Mouse (Mus musculus) hindbrain, embryonic 13.5 days (tissue): ENCODE data around the gene Selenoh. TPM values are rescaled to one million over a fixed set of nuclear protein-coding genes. Genes with fewer than 3 reads are reported as not detected.

Source experiments
- ATAC-seq: fragments of 200-750 bp; cut with Nextera tagmentation; 2 replicates; pipeline ENCODE4 v1.8.0; 2017; ENCODE audit warnings: moderate TSS enrichment; ENCODE audit not compliant: low FRiP score
- H3K27ac ChIP-seq: fragments of 300-500 bp; sonication (generic); 2 replicates; pipeline ENCODE4 v1.5.1; 2015; ENCODE audit warnings: inconsistent platforms, mild to moderate bottlenecking, moderate library complexity
- H3K27me3 ChIP-seq: fragments of 300-500 bp; sonication (generic); 2 replicates; pipeline ENCODE4 v1.6.1; 2015; ENCODE audit warnings: mild to moderate bottlenecking, inconsistent platforms
- H3K36me3 ChIP-seq: fragments of 300-500 bp; sonication (generic); 2 replicates; pipeline ENCODE4 v1.6.1; 2015; ENCODE audit warnings: mild to moderate bottlenecking, inconsistent platforms
- H3K4me1 ChIP-seq: fragments of 300-500 bp; sonication (generic); replicated peaks from 2 replicates; pipeline ENCODE4 v1.6.1; 2015; ENCODE audit warnings: inconsistent platforms
- H3K4me2 ChIP-seq: fragments of 300-500 bp; sonication (generic); 2 replicates; pipeline ENCODE4 v1.6.1; 2015; ENCODE audit warnings: inconsistent platforms, mild to moderate bottlenecking, moderate library complexity
- H3K4me3 ChIP-seq: fragments of 300-500 bp; sonication (generic); 2 replicates; pipeline ENCODE4 v1.5.1; 2015; ENCODE audit warnings: mild to moderate bottlenecking, inconsistent platforms
- H3K9ac ChIP-seq: fragments of 300-500 bp; sonication (generic); 2 replicates; pipeline ENCODE4 v1.6.1; 2015; ENCODE audit warnings: mild to moderate bottlenecking, inconsistent platforms
- H3K9me3 ChIP-seq: fragments of 300-500 bp; sonication (generic); 2 replicates; pipeline ENCODE4 v1.6.1; 2016; ENCODE audit warnings: inconsistent platforms
- WGBS: fragments of 180-500 bp; shearing (Covaris S2); methylation state at CpG from one replicate; pipeline ENCODE4 v1.1.7; 2015; 5-methylcytosine and 5-hydroxymethylcytosine counted together
- polyA plus RNA-seq: library from polyadenylated mRNA; unstranded; fragments of >200 nt; fragmentation: Nextera tagmentation; extraction: Ambion mirVana; gene quantifications from 2 replicates; pipeline ENCODE4 v1.2.1, GENCODE M21; 2015

Selenoh gene
- polyA plus RNA-seq, 1 experiment from 2014 or later: 217 TPM

DNA sequence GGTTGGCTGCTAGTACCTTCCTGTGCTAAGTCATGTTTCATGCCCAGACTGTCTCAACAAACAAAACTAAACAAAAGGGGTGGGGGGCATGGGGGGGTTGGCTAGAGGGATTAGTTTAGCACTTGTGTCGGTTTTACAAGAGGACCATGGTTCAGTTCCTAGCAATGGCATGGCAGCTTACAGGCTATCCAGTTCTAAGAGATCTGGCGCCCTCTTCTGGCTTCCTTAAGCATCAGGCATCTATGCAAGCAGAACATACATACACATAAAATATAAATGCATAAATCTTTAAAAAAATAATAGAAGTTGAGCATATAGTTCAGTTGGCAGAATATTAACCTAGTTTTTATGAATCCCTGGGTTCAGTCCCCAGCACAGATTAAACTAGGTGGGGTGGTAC, 7.7 kb downstream of the Selenoh start:
- Histone ChIP-seq H3K4me3 (no peak overlapping the region), H3K9me3 (no peaks in the 10 kb centered on the region), H3K9ac (no peak overlapping the region), H3K4me2 (no peak overlapping the region), H3K36me3 (peaks cover 8% of the 10 kb centered on the region), H3K4me1 (no peaks in the 10 kb centered on the region), H3K27ac (no peak overlapping the region), H3K27me3 (no peaks in the 10 kb centered on the region)
- WGBS: 31% methylated on average over 2 of the region's 2 CpGs
- no peak for ATAC-seq

DNA sequence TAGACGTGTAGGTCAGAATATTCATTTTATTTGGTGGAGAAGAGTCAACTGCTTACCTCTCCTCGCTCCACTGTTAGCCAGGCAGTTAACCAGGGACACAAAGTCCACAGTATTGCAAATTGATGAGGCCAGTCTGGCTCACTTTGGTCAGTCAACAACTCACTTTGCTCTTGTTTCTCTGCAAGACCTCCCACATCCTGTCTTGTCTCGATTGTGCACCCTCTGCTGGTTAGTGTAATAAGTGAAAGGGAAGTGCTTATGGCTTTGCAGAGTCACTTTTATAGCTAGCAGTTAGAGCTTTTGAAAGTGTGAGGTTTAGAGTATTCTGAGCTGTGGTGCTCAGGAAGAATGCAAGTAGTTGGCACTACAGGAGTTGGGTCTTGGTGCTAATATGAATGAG, 10.3 kb downstream of the Selenoh start:
- H3K27ac ChIP-seq: no peak overlapping the region
- no peak overlapping the region for H3K4me2 ChIP-seq
- 72% methylated on average over 3 of the region's 3 CpGs for WGBS
- no peaks in the 10 kb centered on the region for H3K4me1 ChIP-seq
- no peak overlapping the region for H3K9ac ChIP-seq
- no peaks in the 10 kb centered on the region for H3K27me3 ChIP-seq
- ATAC-seq: no peak
- H3K36me3 ChIP-seq: no peaks in the 10 kb centered on the region
- no peak overlapping the region for H3K4me3 ChIP-seq
- H3K9me3 ChIP-seq: no peaks in the 10 kb centered on the region

DNA sequence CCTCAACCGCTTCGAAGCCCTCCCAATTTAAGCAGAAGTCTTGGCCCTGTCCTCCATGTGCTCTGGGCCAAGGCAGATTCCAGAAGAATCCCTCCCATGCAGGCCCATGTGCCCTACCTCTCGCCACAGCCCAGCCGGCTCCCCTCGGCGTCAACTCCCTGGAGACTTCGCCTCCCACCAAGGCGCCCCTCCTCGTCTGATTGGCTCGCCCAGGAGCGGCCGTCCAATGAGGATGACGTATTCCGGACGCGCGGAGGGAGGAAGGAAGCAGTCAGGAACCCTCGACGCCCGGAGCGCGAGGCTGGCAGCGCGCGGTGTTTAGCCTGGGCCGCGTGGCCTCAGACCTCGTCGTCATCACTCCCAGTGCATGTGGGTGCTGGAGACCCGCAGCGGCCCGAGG, 11.8 kb downstream of the Selenoh start, which contains the start of gene Btbd18:
Gene Btbd18, plus strand, starts transcription at position 274 of the 400 bp plus-strand sequence.
- no peak within 1 kb of the TSS for H3K4me2 ChIP-seq
- H3K4me1 ChIP-seq: no peaks in the 10 kb centered on the region
- H3K4me3 ChIP-seq: no peak within 1 kb of the TSS
- 94% methylated on average over 32 of the region's 32 CpGs for WGBS
- H3K36me3 ChIP-seq: no peaks in the 10 kb centered on the region
- ATAC-seq: no peak
- no peaks in the 10 kb centered on the region for H3K9me3 ChIP-seq
- no peak within 1 kb of the TSS for H3K9ac ChIP-seq
- H3K27ac ChIP-seq: no peak within 1 kb of the TSS
- no peaks in the 10 kb centered on the region for H3K27me3 ChIP-seq

DNA sequence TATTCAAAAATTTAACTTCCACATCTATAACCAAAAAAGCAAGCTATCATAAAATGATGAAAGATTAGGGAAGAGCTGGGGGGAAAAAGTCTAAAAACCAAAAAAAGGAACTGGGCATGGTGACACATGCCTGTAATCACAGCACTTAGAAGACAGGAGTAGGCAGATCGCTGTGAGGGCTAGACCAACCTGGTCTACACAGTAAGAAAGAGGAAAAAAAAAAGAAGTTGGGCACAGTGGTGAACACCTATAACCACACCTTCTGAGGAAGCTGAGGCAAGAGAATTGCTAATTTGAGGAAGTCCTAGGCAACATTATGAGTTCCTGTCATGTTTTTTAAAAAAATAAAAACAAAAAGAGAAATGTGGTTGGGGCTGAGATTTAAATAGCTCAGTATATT, 14.7 kb downstream of the Selenoh start:
- ATAC-seq: no peak
- H3K4me1 ChIP-seq: no peaks in the 10 kb centered on the region
- H3K4me3 ChIP-seq: no peak overlapping the region
- H3K27me3 ChIP-seq: no peaks in the 10 kb centered on the region
- no peaks in the 10 kb centered on the region for H3K36me3 ChIP-seq
- no peak overlapping the region for H3K9ac ChIP-seq
- H3K9me3 ChIP-seq: no peaks in the 10 kb centered on the region
- H3K4me2 ChIP-seq: no peak overlapping the region
- H3K27ac ChIP-seq: no peak overlapping the region
- 59% methylated on average over 1 of the region's 1 CpGs for WGBS

DNA sequence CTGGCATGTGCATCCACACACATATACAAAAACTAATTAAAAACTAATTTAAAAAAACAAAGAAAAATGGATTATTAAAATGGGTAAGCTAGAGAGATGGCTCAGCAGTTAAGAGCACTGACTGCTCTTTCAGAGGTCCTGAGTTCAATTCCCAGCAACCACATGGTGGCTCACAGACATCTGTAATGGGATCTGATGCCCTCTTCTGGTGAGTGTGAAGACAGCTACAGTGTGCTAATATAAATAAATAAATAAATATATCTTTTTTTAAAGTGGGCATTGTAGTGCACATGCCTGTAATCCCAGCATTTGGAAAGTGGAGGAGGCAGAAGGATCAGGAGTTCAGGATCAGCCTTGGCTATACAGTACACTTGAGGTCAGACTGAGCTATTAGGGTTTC, 17.2 kb downstream of the Selenoh start:
- Histone ChIP-seq H3K27me3 (no peaks in the 10 kb centered on the region), H3K36me3 (no peaks in the 10 kb centered on the region), H3K4me3 (no peak overlapping the region), H3K9me3 (no peaks in the 10 kb centered on the region), H3K9ac (no peak overlapping the region), H3K4me1 (0 out of 2 replicates have a peak, but pooled peaks cover 3% of the 10 kb centered on the region), H3K4me2 (no peak overlapping the region), H3K27ac (no peak overlapping the region)
- ATAC-seq: no peak

DNA sequence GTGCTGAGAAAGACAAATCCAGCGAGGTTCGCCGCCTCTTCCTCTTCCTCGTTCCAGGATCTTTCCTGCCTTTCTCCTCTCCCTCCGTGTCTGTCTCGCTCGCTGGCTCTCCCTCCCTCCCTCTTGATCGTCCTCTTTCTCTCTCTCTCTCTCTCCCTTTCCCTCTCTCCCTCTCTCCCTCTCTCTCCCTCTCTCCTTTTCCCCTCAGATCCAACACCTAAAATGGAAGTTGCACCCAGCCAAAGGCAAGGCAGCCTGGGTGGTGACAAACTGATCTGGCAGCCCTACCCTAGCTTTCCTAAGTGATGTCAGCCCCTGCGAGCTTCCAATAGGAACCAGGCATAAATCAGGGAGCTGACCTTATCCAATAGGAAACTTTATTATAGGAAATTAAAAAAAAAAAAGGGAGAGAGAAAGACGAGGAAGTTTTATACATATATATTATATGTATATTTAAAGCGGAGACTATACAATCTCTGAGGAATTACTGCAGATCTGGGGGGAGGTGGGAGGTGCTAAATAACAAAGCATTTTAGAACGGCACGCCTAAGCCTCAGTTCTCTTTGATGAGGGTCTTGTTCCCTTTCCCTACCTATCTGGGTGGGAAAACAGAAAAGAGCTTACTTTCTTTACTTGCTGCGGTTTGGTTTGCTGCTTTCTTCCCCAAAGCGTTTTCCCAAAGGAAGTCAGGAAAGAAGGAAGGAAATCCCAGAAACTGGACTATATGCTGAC, 19.9 kb downstream of the Selenoh start, which contains the start of gene Ctnnd1:
Gene Ctnnd1, minus strand, starts transcription at position 302 of the 732 bp plus-strand sequence.
- H3K9ac ChIP-seq: peak within 1 kb of the TSS; percentile 78
- H3K27me3 ChIP-seq: no peaks in the 10 kb centered on the region
- peak within 1 kb of the TSS; percentile 93 for H3K27ac ChIP-seq
- ATAC-seq: peak; percentile 94
- H3K4me3 ChIP-seq: peak within 1 kb of the TSS; percentile 63
- WGBS: under 1% methylated on average over 15 of the region's 15 CpGs
- H3K4me1 ChIP-seq: peaks cover 23% of the 10 kb centered on the region
- peak within 1 kb of the TSS; percentile 79 for H3K4me2 ChIP-seq
- H3K9me3 ChIP-seq: no peaks in the 10 kb centered on the region
- H3K36me3 ChIP-seq: no peaks in the 10 kb centered on the region

DNA sequence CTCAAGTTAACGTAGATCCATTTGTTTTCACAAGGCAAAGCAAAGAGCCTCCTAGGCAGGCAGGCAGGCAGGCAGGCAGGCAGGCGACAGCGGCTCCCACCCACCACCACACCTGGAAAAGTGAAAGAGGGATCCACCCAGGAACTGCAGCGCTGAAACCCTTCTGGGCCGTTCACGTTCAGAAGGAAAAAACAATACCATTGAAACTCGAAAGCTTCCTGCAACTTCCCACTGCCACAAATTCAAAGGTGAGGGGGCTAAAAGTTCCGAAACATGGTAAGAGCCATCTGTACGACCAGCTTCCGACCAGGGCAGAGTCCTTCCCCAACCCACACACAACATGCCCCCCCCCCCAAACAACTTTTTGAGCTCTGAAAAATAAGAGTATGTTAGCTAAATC, 20.9 kb downstream of the Selenoh start:
- Histone ChIP-seq H3K27me3 (no peaks in the 10 kb centered on the region), H3K9me3 (no peaks in the 10 kb centered on the region), H3K4me2 (peak overlapping the region; percentile 79), H3K4me3 (peak overlapping the region; percentile 63), H3K4me1 (peaks cover 23% of the 10 kb centered on the region), H3K36me3 (no peaks in the 10 kb centered on the region), H3K9ac (peak overlapping the region; percentile 78), H3K27ac (peak overlapping the region; percentile 56)
- under 1% methylated on average over 10 of the region's 10 CpGs for WGBS
- ATAC-seq: no peak

DNA sequence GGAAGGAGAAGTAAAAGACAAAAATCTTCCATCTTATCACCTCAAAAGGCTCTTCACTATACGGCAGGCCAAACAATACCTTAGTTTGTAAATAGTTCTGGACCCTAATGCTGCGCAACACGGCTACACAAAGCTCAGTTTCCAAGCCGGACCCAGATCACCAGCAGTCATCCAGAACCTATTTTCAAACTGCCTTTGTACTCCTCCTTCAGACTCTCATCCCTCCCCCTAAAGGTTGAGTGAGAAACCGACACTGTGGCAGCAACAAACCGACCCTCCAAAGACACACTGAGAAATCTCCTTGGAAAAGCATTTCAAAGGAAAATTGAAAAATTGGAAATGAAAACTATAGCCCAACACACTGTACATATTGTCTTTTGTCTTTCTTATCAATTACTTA, 22.2 kb downstream of the Selenoh start:
- H3K4me1 ChIP-seq: peaks cover 26% of the 10 kb centered on the region
- ATAC-seq: peak; percentile 48; the same call in 1 of the 2 replicates
- H3K9me3 ChIP-seq: no peaks in the 10 kb centered on the region
- H3K36me3 ChIP-seq: no peaks in the 10 kb centered on the region
- peak overlapping the region; percentile 58 for H3K27ac ChIP-seq
- 21% methylated on average over 6 of the region's 6 CpGs for WGBS
- peak overlapping the region; percentile 63 for H3K4me3 ChIP-seq
- H3K4me2 ChIP-seq: peak overlapping the region; percentile 79
- H3K27me3 ChIP-seq: no peaks in the 10 kb centered on the region
- H3K9ac ChIP-seq: peak overlapping the region; percentile 76

DNA sequence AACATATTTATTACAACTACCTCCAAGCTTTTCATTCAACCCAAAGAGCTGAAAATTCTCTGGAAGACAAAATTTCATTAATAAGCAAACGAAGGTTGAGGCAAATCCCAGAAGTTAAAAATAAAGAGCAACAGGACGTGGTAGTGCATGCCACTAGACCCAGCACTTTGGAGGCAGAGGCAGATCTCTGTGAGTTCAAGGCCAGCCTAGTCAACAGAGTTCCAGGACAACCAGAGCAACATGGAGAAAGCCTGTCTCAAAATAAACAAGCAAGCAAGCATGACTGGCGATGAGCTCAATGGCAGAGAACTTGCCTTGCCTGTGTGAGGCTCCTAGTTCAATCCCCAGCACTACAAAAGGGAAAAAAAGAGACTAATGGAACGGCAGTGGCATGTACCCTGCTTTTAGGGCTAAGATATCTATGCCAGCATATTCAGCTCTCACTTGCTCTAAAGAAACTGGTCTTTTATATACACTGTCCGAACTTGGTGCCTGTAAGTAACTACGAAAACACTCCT, 23.5 kb downstream of the Selenoh start:
- ATAC-seq: no peak
- H3K4me2 ChIP-seq: peak overlapping the region; percentile 79
- peaks cover 26% of the 10 kb centered on the region for H3K4me1 ChIP-seq
- H3K4me3 ChIP-seq: peak overlapping the region; percentile 63
- 0 out of 2 replicates have a peak overlapping the region, but pooled peaks have one; percentile 6 for H3K27ac ChIP-seq
- 94% methylated on average over 6 of the region's 6 CpGs for WGBS
- peak overlapping the region; percentile 76 for H3K9ac ChIP-seq
- H3K27me3 ChIP-seq: no peaks in the 10 kb centered on the region
- no peaks in the 10 kb centered on the region for H3K36me3 ChIP-seq
- H3K9me3 ChIP-seq: no peaks in the 10 kb centered on the region

DNA sequence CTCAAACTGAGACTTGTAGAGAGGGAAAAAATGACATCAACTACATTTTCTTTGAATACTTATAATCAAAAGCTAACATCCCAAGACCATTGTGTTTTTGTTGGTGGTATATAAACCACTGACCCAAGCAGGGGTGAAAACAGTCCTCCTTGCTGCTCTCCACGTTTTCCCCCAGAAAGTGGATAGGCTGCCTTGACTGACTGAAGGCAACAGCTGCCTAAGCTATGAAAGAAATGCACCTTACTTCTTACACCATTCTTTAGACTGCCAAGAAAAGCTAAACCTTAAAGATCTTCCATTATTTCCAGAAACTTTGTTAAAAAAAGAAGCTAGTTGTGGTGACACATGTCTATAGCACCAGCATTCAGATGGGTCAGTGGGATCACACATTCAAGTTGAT, 24.4 kb downstream of the Selenoh start:
- Histone ChIP-seq H3K4me1 (peaks cover 30% of the 10 kb centered on the region), H3K27me3 (no peaks in the 10 kb centered on the region), H3K4me2 (peak overlapping the region; percentile 79; the same call in 1 of the 2 replicates), H3K27ac (0 out of 2 replicates have a peak overlapping the region, but pooled peaks have one; percentile 2), H3K9me3 (no peaks in the 10 kb centered on the region), H3K36me3 (no peaks in the 10 kb centered on the region), H3K4me3 (no peak overlapping the region), H3K9ac (no peak overlapping the region)
- ATAC-seq: no peak
- WGBS: 88% methylated on average over 1 of the region's 1 CpGs

DNA sequence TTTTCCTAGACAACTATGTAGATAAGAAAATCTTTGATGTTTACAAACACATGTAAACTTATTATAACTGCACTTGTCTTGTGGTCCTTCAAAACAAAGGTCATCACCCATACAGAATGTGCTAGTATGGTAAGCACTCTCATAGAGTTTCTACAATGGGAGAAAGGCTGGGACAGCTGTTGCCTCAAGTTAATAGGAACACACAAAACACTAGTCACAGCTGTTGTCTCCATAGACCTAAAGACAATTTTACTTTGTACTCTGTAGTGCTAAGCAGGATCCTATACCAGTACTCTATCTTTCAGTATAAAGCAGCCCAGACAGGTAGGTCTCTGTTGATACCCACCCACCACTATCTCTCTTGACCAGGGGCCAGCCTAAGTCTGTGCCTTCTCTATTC, 29.7 kb downstream of the Selenoh start:
- no peaks in the 10 kb centered on the region for H3K9me3 ChIP-seq
- no peak overlapping the region for H3K27ac ChIP-seq
- no peak for ATAC-seq
- peaks cover 43% of the 10 kb centered on the region for H3K4me1 ChIP-seq
- H3K36me3 ChIP-seq: no peaks in the 10 kb centered on the region
- no peaks in the 10 kb centered on the region for H3K27me3 ChIP-seq
- H3K9ac ChIP-seq: no peak overlapping the region
- H3K4me2 ChIP-seq: no peak overlapping the region
- H3K4me3 ChIP-seq: no peak overlapping the region

DNA sequence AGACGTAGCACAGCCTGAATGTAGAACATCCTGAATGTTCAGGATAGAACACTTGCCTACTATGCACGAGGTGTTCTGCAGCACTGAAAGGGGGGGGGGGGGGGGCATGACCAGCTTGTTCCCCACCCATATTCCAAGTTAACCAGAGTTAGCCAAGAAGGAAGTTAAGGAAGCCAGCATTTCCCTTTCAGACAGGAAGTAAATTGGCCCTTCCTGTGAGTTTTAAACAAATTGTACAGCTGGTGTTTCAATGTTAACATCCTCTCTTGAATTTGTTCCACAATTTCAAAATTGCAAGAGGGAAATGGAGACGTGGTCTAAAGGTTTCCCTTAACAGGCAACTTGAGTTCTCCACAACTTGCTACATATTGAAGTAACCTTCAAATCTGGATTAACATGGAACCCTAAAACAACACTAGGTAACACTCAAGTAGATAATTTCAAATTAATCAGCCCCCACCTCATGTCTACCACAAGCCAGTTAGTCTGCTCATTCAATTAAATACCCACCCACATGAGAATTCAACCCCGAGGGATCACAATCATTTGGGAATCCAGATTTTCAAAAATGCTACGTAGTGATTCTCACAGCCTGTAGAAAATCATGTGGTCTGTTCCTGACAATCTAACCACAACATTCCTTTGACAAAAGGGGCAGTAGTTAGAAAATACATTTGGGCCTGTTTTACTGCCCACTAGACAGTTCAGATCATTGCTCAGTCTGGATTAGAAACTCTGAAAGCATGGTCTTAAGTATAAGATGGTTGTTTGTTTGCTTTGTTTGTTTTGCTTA, 31.9 kb downstream of the Selenoh start:
- Histone ChIP-seq H3K4me3 (no peak overlapping the region), H3K27ac (peak overlapping the region; percentile 64), H3K9me3 (no peaks in the 10 kb centered on the region), H3K4me2 (no peak overlapping the region), H3K4me1 (peaks cover 60% of the 10 kb centered on the region), H3K36me3 (no peaks in the 10 kb centered on the region), H3K9ac (no peak overlapping the region), H3K27me3 (no peaks in the 10 kb centered on the region)
- WGBS: 74% methylated on average over 5 of the region's 5 CpGs
- ATAC-seq: no peak
